Mouse (Mus musculus): ENCODE results near the gene Psph. TPM values are rescaled to one million over a fixed set of nuclear protein-coding genes. Genes with fewer than 3 reads are reported as not detected.
"Not testable (repeated sequence)": the region's sequence is repeated elsewhere in the genome, so short reads cannot be mapped to it uniquely, and the experiment has no call there.

Gene Psph
- total RNA-seq (2017), result 10.5 and 22.3 TPM in 2 replicates

- peak; percentile 96 for ATAC-seq (replicated peaks in 1 of 2; ENCODE audit: insufficient read depth in 1 of 2, low FRiP score in 2 of 2, low TSS enrichment in 1 of 2, low read depth in 1 of 2, poor library complexity in 2 of 2, severe bottlenecking in 2 of 2)
Observed at GRCm38 (mm10) chr5:129786818-129787790, at the start of gene Psph. Gene Psph (minus strand): TSS chr5:129787449.

- not testable (repeated sequence) for ATAC-seq (replicated peaks in 1 of 2; ENCODE audit: insufficient read depth in 1 of 2, low FRiP score in 2 of 2, low TSS enrichment in 1 of 2, low read depth in 1 of 2, poor library complexity in 2 of 2, severe bottlenecking in 2 of 2)
Observed at GRCm38 (mm10) chr5:129790591-129790990, 3.3 kb upstream of the Psph start.

- ATAC-seq (replicated peaks in 1 of 2; ENCODE audit: insufficient read depth in 1 of 2, low FRiP score in 2 of 2, low TSS enrichment in 1 of 2, low read depth in 1 of 2, poor library complexity in 2 of 2, severe bottlenecking in 2 of 2), result no peak
Observed at GRCm38 (mm10) chr5:129787818-129788593, 757 bp upstream of the Psph start.

- no peak for ATAC-seq (replicated peaks in 1 of 2; ENCODE audit: insufficient read depth in 1 of 2, low FRiP score in 2 of 2, low TSS enrichment in 1 of 2, low read depth in 1 of 2, poor library complexity in 2 of 2, severe bottlenecking in 2 of 2)
Observed at GRCm38 (mm10) chr5:129786161-129786560, 1.1 kb downstream of the Psph start.

- ATAC-seq (replicated peaks in 1 of 2; ENCODE audit: insufficient read depth in 1 of 2, low FRiP score in 2 of 2, low TSS enrichment in 1 of 2, low read depth in 1 of 2, poor library complexity in 2 of 2, severe bottlenecking in 2 of 2), result no peak
Observed at GRCm38 (mm10) chr5:129785235-129785870, 1.9 kb downstream of the Psph start.

- ATAC-seq (replicated peaks in 1 of 2; ENCODE audit: insufficient read depth in 1 of 2, low FRiP score in 2 of 2, low TSS enrichment in 1 of 2, low read depth in 1 of 2, poor library complexity in 2 of 2, severe bottlenecking in 2 of 2), result no peak
Observed at GRCm38 (mm10) chr5:129782211-129782610, 5.0 kb downstream of the Psph start.

- no peak for ATAC-seq (replicated peaks in 1 of 2; ENCODE audit: insufficient read depth in 1 of 2, low FRiP score in 2 of 2, low TSS enrichment in 1 of 2, low read depth in 1 of 2, poor library complexity in 2 of 2, severe bottlenecking in 2 of 2)
Observed at GRCm38 (mm10) chr5:129780131-129780530, 7.1 kb downstream of the Psph start.

- ATAC-seq (replicated peaks in 1 of 2; ENCODE audit: insufficient read depth in 1 of 2, low FRiP score in 2 of 2, low TSS enrichment in 1 of 2, low read depth in 1 of 2, poor library complexity in 2 of 2, severe bottlenecking in 2 of 2), result peak; percentile 86 to 90
Observed at GRCm38 (mm10) chr5:129778996-129779716, 8.1 kb downstream of the Psph start.

- no peak for ATAC-seq (replicated peaks in 1 of 2; ENCODE audit: insufficient read depth in 1 of 2, low FRiP score in 2 of 2, low TSS enrichment in 1 of 2, low read depth in 1 of 2, poor library complexity in 2 of 2, severe bottlenecking in 2 of 2)
Observed at GRCm38 (mm10) chr5:129778348-129778995, 8.8 kb downstream of the Psph start.

GRCm38 (mm10) chr5:129774661-129775060 is 12.6 kb downstream of the Psph start:
- ATAC-seq (replicated peaks in 1 of 2; ENCODE audit: insufficient read depth in 1 of 2, low FRiP score in 2 of 2, low TSS enrichment in 1 of 2, low read depth in 1 of 2, poor library complexity in 2 of 2, severe bottlenecking in 2 of 2), result no peak

- not testable (repeated sequence) for ATAC-seq (replicated peaks in 1 of 2; ENCODE audit: insufficient read depth in 1 of 2, low FRiP score in 2 of 2, low TSS enrichment in 1 of 2, low read depth in 1 of 2, poor library complexity in 2 of 2, severe bottlenecking in 2 of 2)
Observed at GRCm38 (mm10) chr5:129773330-129773729, 13.9 kb downstream of the Psph start.

GRCm38 (mm10) chr5:129772433-129772832 is 14.8 kb downstream of the Psph start:
- ATAC-seq (replicated peaks in 1 of 2; ENCODE audit: insufficient read depth in 1 of 2, low FRiP score in 2 of 2, low TSS enrichment in 1 of 2, low read depth in 1 of 2, poor library complexity in 2 of 2, severe bottlenecking in 2 of 2), result no peak

- ATAC-seq (replicated peaks in 1 of 2; ENCODE audit: insufficient read depth in 1 of 2, low FRiP score in 2 of 2, low TSS enrichment in 1 of 2, low read depth in 1 of 2, poor library complexity in 2 of 2, severe bottlenecking in 2 of 2), result no peak
Observed at GRCm38 (mm10) chr5:129770443-129771355, 16.6 kb downstream of the Psph start.

GRCm38 (mm10) chr5:129761865-129762540 is 25.2 kb downstream of the Psph start:
- ATAC-seq (replicated peaks in 1 of 2; ENCODE audit: insufficient read depth in 1 of 2, low FRiP score in 2 of 2, low TSS enrichment in 1 of 2, low read depth in 1 of 2, poor library complexity in 2 of 2, severe bottlenecking in 2 of 2), result no peak

GRCm38 (mm10) chr5:129759929-129760480 is 27.2 kb downstream of the Psph start:
- ATAC-seq (replicated peaks in 1 of 2; ENCODE audit: insufficient read depth in 1 of 2, low FRiP score in 2 of 2, low TSS enrichment in 1 of 2, low read depth in 1 of 2, poor library complexity in 2 of 2, severe bottlenecking in 2 of 2), result no peak
